Mouse (Mus musculus) embryonic facial prominence, embryonic 10.5 days (tissue): Measurements from ENCODE around the gene Zbtb5. TPM values are rescaled to one million over a fixed set of nuclear protein-coding genes. Genes with fewer than 3 reads are reported as not detected.

Source experiments
- DNase-seq: peaks from one replicate; pipeline ENCODE4 v3.0.0-alpha.2; 2017; ENCODE audit warnings: low spot score
- H3K27ac ChIP-seq: fragments of 300-500 bp; sonication (generic); replicated peaks from 2 replicates; pipeline ENCODE4 v1.5.1; 2016; ENCODE audit warnings: mild to moderate bottlenecking
- H3K27me3 ChIP-seq: fragments of 300-500 bp; sonication (generic); replicated peaks from 2 replicates; pipeline ENCODE4 v1.6.1; 2016; ENCODE audit warnings: low read depth, mild to moderate bottlenecking; ENCODE audit not compliant: poor library complexity, severe bottlenecking
- H3K36me3 ChIP-seq: fragments of 300-500 bp; sonication (generic); replicated peaks from 2 replicates; pipeline ENCODE4 v1.6.1; 2016; ENCODE audit warnings: mild to moderate bottlenecking, moderate library complexity
- H3K4me1 ChIP-seq: fragments of 300-500 bp; sonication (generic); 2 replicates; pipeline ENCODE4 v1.6.1; 2016
- H3K4me3 ChIP-seq: fragments of 300-500 bp; sonication (generic); 2 replicates; pipeline ENCODE4 v1.5.1; 2016; ENCODE audit warnings: mild to moderate bottlenecking, moderate library complexity
- H3K9me3 ChIP-seq: fragments of 300-500 bp; sonication (generic); 2 replicates; pipeline ENCODE4 v1.6.1; 2016; ENCODE audit warnings: mild to moderate bottlenecking
- WGBS: fragments of 180-500 bp; shearing (Covaris S2); methylation state at CpG from one replicate; pipeline ENCODE4 v1.1.7; 2016; 5-methylcytosine and 5-hydroxymethylcytosine counted together
- polyA plus RNA-seq: library from polyadenylated mRNA; unstranded; fragments of >200 nt; fragmentation: Nextera tagmentation; extraction: Ambion mirVana; gene quantifications from 2 replicates; pipeline ENCODE4 v1.2.1, GENCODE M21; 2016

Gene Zbtb5
- polyA plus RNA-seq, 1 experiment from 2014 or later: 40.0 TPM

- Histone ChIP-seq H3K4me3 (no peak overlapping the region), H3K36me3 (peaks cover 83% of the 10 kb centered on the region), H3K27me3 (no peaks in the 10 kb centered on the region), H3K4me1 (no peaks in the 10 kb centered on the region), H3K9me3 (no peaks in the 10 kb centered on the region), H3K27ac (no peak overlapping the region)
- no peak for DNase-seq
- 82% methylated on average over 16 of the region's 16 CpGs for WGBS
These were observed 22.7 kb upstream of the Zbtb5 start for GRCm38 (mm10) chr4:45034693-45035628.

- Histone ChIP-seq H3K4me3 (no peak overlapping the region), H3K4me1 (no peaks in the 10 kb centered on the region), H3K27me3 (no peaks in the 10 kb centered on the region), H3K36me3 (peaks cover 96% of the 10 kb centered on the region), H3K27ac (no peak overlapping the region), H3K9me3 (no peaks in the 10 kb centered on the region)
- DNase-seq: no peak
- 92% methylated on average over 9 of the region's 9 CpGs for WGBS
These were observed 20.4 kb upstream of the Zbtb5 start for GRCm38 (mm10) chr4:45032586-45032985.

- Histone ChIP-seq H3K27me3 (no peaks in the 10 kb centered on the region), H3K36me3 (peaks cover 91% of the 10 kb centered on the region), H3K9me3 (no peaks in the 10 kb centered on the region), H3K27ac (no peak overlapping the region), H3K4me1 (no peaks in the 10 kb centered on the region), H3K4me3 (no peak overlapping the region)
- WGBS: 91% methylated on average over 4 of the region's 4 CpGs
- DNase-seq: no peak
These were observed 14.2 kb upstream of the Zbtb5 start for GRCm38 (mm10) chr4:45026459-45026858.

DNA sequence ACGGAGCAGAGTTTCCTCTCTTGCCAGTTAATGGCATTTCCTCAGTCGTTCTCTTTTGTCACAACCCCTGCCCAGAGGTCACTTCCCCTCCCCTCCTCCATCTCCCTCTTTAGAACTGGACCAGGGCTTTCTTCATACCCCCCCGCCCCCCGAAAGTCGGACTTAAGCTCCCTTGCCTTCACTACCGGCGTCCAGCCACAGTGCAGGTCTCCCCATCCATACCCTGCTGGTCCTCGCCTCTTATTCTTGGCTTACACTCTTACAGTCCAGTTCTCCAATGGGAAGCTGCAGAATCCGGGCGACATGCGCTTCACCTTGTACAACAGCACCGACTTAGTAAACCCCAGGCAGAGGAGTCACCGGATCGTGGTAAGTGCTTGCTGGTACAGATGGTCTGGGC lies 6.8 kb upstream of the Zbtb5 start:
- no peaks in the 10 kb centered on the region for H3K9me3 ChIP-seq
- peaks cover 23% of the 10 kb centered on the region for H3K36me3 ChIP-seq
- H3K4me1 ChIP-seq: peaks cover 23% of the 10 kb centered on the region
- H3K27ac ChIP-seq: peak overlapping the region; percentile 81
- 2% methylated on average over 14 of the region's 14 CpGs for WGBS
- peak overlapping the region; percentile 86 for H3K4me3 ChIP-seq
- no peaks in the 10 kb centered on the region for H3K27me3 ChIP-seq
- DNase-seq: peak; percentile 21

DNA sequence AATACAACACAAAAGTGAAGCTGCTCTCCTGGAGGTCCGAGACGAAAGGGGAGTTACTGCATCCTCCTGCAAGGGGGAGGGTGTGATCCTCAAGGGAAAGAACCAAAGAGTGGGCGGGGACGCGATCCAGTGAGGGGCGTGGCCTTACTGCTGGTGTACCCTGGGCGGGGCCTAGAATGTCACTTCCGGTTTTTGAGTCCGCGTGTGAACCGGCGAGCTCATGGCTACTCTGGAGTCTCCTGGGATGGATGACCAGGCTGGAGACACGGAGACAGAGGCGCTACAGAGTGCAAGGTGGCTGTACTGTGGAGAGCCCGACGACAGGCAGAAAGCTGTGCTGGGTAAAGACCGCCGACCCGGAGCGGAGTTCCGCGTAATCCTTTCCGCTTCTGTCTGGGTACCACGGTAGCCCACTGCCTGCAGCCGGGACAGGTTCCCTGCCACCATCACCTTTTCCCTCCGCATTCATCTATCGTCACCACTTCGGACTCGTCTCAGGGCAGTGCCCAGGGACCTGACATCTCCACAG lies 6.3 kb upstream of the Zbtb5 start, which contains the start of gene Polr1e:
TSS of gene Polr1e (plus strand) at position 132 of the 529 bp plus-strand sequence.
- Histone ChIP-seq H3K4me3 (peak within 1 kb of the TSS; percentile 86), H3K27ac (peak within 1 kb of the TSS; percentile 81), H3K36me3 (peaks cover 18% of the 10 kb centered on the region), H3K27me3 (no peaks in the 10 kb centered on the region), H3K4me1 (peaks cover 27% of the 10 kb centered on the region), H3K9me3 (no peaks in the 10 kb centered on the region)
- DNase-seq: peak; percentile 93
- under 1% methylated on average over 29 of the region's 29 CpGs for WGBS

DNA sequence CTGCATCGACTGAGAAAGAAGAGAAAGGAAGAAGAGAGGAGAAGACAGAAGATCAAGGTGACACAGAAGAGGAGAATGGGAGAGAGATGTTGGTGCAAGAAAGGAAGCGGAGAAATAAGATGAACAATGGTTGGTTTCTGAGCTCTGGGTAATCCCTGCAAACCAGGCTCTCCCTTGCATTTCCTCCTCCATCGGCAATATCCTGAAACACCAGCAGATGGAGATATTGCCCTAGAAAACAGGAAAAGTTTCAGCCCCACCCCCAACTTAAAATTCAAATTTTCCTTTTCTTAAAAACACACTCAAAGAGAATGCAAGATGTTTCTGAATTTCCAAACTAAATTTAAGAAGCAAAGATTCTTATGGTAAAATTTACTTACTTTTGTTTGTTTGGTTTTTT lies 3.4 kb upstream of the Zbtb5 start:
- Histone ChIP-seq H3K27me3 (no peaks in the 10 kb centered on the region), H3K9me3 (no peaks in the 10 kb centered on the region), H3K27ac (no peak overlapping the region), H3K4me1 (peaks cover 36% of the 10 kb centered on the region), H3K4me3 (no peak overlapping the region), H3K36me3 (no peaks in the 10 kb centered on the region)
- peak; percentile 40 for DNase-seq
- 16% methylated on average over 3 of the region's 3 CpGs for WGBS

DNA sequence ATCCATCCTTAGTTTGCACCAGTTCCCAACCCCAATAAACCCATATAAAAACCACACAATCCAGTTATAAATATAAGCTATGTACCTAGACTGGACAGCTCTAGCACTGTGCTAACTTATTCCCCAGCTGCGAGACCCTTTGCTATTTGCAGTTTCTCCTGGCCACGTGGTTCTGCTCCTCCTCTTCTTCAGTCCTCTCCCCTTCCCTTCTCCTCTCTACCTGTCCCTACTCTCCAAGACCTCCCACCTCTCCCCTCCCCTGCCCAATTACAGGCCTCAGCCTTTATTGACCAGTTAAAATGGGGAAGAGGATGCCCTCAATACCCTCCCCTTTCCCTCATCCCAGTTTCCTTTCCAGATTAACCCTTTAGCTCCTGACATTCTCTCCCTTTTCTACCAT lies 1.3 kb upstream of the Zbtb5 start:
- H3K9me3 ChIP-seq: no peaks in the 10 kb centered on the region
- peaks cover 28% of the 10 kb centered on the region for H3K4me1 ChIP-seq
- 6% methylated on average over 2 of the region's 2 CpGs for WGBS
- no peaks in the 10 kb centered on the region for H3K27me3 ChIP-seq
- H3K36me3 ChIP-seq: no peaks in the 10 kb centered on the region
- H3K4me3 ChIP-seq: peak overlapping the region; percentile 74
- H3K27ac ChIP-seq: peak overlapping the region; percentile 84; the same call in 1 of the 2 replicates
- no peak for DNase-seq

DNA sequence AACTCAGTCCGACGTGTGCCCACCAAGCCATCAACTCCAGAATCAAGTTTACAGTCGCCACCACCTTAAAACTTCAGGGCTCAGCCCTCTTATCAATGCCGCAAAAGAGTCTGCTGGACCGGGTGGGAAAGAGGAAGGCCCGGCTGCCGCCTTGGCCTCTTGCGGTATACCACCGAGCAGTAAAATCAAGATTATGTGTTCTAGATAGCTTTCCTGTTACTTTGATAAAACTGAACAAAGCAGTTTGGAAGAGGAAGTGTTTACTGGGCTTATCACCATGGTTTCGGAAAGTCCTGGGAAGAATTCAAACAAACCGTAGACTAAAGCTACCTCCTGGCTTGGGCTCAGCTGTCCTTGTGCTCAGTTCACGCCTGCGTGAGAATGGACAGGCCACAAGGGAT lies 819 bp upstream of the Zbtb5 start:
- Histone ChIP-seq H3K27me3 (no peaks in the 10 kb centered on the region), H3K36me3 (no peaks in the 10 kb centered on the region), H3K4me1 (peaks cover 26% of the 10 kb centered on the region), H3K9me3 (no peaks in the 10 kb centered on the region), H3K27ac (peak overlapping the region; percentile 84), H3K4me3 (peak overlapping the region; percentile 74)
- WGBS: 2% methylated on average over 13 of the region's 13 CpGs
- no peak for DNase-seq

DNA sequence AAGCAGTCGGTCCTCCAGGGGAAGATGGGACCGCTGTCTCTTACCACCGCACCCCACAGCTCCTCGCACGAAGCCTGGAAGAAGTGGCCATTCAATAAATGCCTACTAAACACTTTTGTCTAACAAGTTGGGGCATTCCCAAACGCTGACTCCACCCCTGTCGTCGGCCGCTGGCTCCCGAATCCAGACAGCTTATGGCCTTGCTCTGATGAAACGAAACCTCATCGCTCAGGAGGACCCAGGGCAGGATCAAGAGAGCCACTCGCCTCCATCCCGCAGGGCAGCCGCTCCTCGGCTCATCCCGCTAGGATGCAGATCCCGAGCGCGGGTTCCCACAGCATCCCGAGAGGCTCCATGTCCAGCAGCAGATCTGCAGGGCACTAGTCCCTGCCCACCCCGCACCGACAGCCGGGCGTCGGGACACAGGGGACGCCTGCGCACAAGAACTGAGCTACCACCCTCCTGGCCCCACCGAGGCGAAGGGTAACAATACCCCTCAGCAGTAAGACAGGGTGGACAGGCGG lies 569 bp downstream of the Zbtb5 start:
- Histone ChIP-seq H3K27me3 (no peaks in the 10 kb centered on the region), H3K9me3 (no peaks in the 10 kb centered on the region), H3K4me3 (peak overlapping the region; percentile 74), H3K36me3 (peaks cover 9% of the 10 kb centered on the region), H3K27ac (peak overlapping the region; percentile 93), H3K4me1 (peaks cover 24% of the 10 kb centered on the region)
- DNase-seq: no peak
- under 1% methylated on average over 31 of the region's 31 CpGs for WGBS

DNA sequence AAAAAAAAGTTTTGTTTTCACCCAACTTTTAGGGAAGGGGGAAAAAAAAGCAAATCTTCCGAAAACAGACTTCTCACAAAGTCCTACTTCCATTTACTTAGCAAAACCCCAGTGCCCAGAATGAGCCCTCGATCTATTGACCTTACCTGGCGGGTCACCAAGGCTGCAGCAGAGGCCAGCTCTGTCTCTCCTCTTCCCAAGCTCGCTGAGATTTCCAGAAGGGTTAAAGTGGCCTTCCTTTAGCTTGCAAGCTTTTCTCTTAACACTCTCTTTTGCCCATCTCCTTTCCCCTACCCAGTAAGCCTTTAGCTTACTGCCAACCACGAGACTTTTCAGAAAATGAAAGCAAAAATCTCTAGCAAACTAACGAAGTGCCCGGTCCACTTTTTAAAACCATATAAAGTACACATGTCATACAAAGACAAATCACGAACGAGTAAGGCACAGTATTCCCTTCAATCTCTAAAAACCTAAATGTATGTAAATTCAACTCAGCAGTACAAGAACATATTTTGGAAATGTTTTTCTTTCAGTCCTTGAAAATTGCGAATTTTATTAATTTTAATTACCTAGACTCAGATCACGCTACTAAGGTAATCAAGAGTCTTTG lies 1.3 kb downstream of the Zbtb5 start:
- WGBS: 13% methylated on average over 11 of the region's 11 CpGs
- no peak for DNase-seq
- Histone ChIP-seq H3K4me1 (peaks cover 24% of the 10 kb centered on the region), H3K36me3 (peaks cover 9% of the 10 kb centered on the region), H3K4me3 (peak overlapping the region; percentile 74), H3K9me3 (no peaks in the 10 kb centered on the region), H3K27ac (peak overlapping the region; percentile 93), H3K27me3 (no peaks in the 10 kb centered on the region)

DNA sequence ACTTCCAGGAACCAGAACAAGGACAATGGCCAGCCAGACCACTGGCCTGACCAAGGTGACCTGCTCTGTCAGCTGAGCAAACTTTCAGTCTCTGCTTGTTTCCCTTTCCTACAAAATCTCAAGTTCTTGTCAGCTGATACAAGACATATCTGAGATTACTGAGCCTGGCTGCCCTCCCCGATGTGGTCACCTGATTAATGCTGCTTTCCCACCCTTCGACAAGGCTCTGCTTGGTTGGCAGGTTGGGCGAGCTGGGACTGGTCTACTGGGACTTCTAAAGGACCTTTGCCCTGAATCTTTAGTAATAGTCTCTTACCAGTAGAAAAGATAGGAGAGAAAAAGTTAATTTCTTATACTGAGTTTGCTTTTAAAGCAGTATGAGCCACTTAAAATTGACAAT lies 6.8 kb downstream of the Zbtb5 start:
- no peaks in the 10 kb centered on the region for H3K9me3 ChIP-seq
- H3K4me3 ChIP-seq: no peak overlapping the region
- peaks cover 40% of the 10 kb centered on the region for H3K36me3 ChIP-seq
- no peak overlapping the region for H3K27ac ChIP-seq
- peaks cover 10% of the 10 kb centered on the region for H3K4me1 ChIP-seq
- DNase-seq: no peak
- no peaks in the 10 kb centered on the region for H3K27me3 ChIP-seq
- WGBS: 85% methylated on average over 3 of the region's 3 CpGs

DNA sequence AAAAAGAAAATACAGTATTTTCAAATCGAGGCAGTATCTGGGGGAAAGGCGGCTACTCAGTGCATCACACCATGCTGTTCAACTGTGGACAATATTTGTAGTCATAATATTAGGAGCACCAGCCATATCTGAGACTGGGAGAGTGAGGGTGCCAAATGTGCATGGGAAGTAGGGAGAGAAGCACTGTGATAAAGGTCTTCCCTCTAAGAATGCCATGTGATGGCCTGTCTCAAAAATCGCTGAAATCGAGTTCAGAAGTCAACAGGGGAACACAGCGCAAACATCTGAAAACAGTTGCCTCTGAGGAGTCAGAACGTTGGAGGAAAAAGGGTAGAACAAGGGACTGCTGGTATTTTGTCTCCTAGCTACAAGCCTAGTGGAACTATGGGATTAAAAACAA lies 12.2 kb downstream of the Zbtb5 start:
- H3K4me1 ChIP-seq: peaks cover 5% of the 10 kb centered on the region
- WGBS: 89% methylated on average over 6 of the region's 6 CpGs

More for the DNA sequence above, 12.2 kb downstream of the Zbtb5 start:
- Histone ChIP-seq H3K9me3 (no peaks in the 10 kb centered on the region), H3K27ac (no peak overlapping the region), H3K4me3 (no peak overlapping the region), H3K36me3 (peaks cover 32% of the 10 kb centered on the region), H3K27me3 (no peaks in the 10 kb centered on the region)
- no peak for DNase-seq
